Mouse (Mus musculus) erythroblast, embryonic 14.5 days (primary cell): Measurements from ENCODE around the gene Nme1. TPM values are rescaled to one million over a fixed set of nuclear protein-coding genes. Genes with fewer than 3 reads are reported as not detected.

Experiments
- H3K27me3 ChIP-seq: 2 replicates; pipeline ENCODE4 v1.6.1; 2012; ENCODE audit warnings: inconsistent platforms; ENCODE audit not compliant: control insufficient read depth
- H3K36me3 ChIP-seq: 2 replicates; pipeline ENCODE4 v1.6.1; 2012; ENCODE audit warnings: mild to moderate bottlenecking, inconsistent platforms; ENCODE audit not compliant: control insufficient read depth
- H3K4me1 ChIP-seq: 2 replicates; pipeline ENCODE4 v1.6.1; 2012; ENCODE audit warnings: inconsistent platforms; ENCODE audit not compliant: control insufficient read depth
- H3K4me3 ChIP-seq: replicated peaks from 2 replicates; pipeline ENCODE3; 2012; ENCODE audit warnings: moderate library complexity, mild to moderate bottlenecking, inconsistent platforms
- H3K9me3 ChIP-seq: 2 replicates; pipeline ENCODE4 v1.6.1; 2012; ENCODE audit warnings: low read length, inconsistent platforms, mixed read lengths; ENCODE audit not compliant: control insufficient read depth
- GATA1 ChIP-seq: IDR thresholded peaks from 2 replicates; pipeline ENCODE4 v1.6.1; 2012; ENCODE audit warnings: low read length, inconsistent platforms, mixed read lengths
- TAL1 ChIP-seq: IDR thresholded peaks from 3 replicates; pipeline ENCODE4 v1.6.1; 2012; ENCODE audit warnings: low read length, inconsistent platforms, mixed read lengths
- polyA plus RNA-seq: library from polyadenylated mRNA; stranded (reverse); fragments of >175 nt; gene quantifications from 2 replicates; pipeline ENCODE4 v1.2.3, GENCODE M21; 2012

Gene Nme1
- polyA plus RNA-seq, 1 experiment, result 13.0 TPM

DNA sequence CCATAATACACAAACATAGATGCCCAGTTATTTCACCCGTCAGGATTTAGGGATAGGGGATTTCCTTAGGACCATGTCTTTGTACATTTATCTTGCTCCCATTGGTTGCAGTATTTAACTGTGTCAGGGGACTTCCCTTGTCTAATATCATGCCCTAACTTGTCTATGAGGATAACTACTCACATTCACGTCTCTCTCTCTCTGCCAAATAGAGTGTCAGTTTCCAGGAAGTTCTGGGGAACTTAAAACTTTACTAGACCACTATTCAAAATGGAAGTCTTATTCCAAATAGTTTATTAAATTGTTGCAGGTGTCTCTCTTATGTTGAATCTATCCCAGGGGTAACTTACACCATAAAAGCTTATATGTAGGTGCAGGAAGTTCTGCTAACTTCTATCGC lies 56.7 kb downstream of the Nme1 start:
- peaks cover 70% of the 10 kb centered on the region for H3K36me3 ChIP-seq
- TF ChIP-seq TAL1 (no peak), GATA1 (no peak)

DNA sequence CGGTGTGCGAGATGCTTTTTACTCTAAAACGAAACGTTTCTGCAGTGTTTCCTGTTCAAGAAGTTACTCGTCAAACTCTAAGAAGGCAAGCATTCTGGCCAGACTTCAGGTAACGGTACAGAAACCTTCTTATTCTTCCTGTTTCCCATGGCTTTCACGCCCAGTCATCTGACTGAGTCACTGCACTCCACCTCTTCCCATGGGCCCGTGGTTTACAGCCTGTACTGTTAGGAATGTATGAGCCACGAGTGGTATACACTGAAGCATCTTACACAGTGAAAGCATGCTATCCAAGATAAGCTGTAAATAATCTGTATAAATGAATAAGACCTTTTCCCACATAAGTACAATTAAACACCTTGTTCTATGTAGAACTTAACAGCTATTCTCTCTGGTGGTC lies 59.5 kb downstream of the Nme1 start:
- TF ChIP-seq GATA1 (no peak), TAL1 (no peak)
- no peaks in the 10 kb centered on the region for H3K4me1 ChIP-seq
- H3K9me3 ChIP-seq, result no peaks in the 10 kb centered on the region
- no peaks in the 10 kb centered on the region for H3K27me3 ChIP-seq
- H3K36me3 ChIP-seq, result peaks cover 68% of the 10 kb centered on the region
- no peak overlapping the region for H3K4me3 ChIP-seq

More for the DNA sequence above, 56.7 kb downstream of the Nme1 start:
- no peaks in the 10 kb centered on the region for H3K27me3 ChIP-seq
- H3K4me1 ChIP-seq, result peaks cover 6% of the 10 kb centered on the region
- no peaks in the 10 kb centered on the region for H3K9me3 ChIP-seq
- no peak overlapping the region for H3K4me3 ChIP-seq

DNA sequence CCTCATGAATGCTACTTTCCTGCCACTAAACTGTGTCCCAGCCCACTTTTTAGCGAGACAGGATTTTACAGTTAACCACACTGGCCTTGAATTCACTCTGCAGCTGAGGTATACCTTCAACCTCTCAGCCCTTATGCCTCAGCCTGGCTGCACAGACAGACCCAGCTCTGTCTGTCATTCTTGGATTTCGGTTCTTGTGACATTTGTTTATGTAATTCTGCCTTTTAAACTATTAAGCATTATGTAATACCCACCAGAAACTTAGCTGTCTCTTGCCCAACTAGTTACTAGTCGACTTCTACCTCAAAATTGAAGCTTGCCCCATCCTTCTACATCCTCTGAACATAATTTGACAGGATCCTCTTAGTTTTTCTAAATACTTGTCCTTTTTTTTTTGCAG lies 60.5 kb downstream of the Nme1 start:
- Histone ChIP-seq H3K27me3 (no peaks in the 10 kb centered on the region), H3K36me3 (peaks cover 66% of the 10 kb centered on the region), H3K9me3 (no peaks in the 10 kb centered on the region), H3K4me1 (no peaks in the 10 kb centered on the region), H3K4me3 (no peak overlapping the region)
- TF ChIP-seq GATA1 (no peak), TAL1 (no peak)

Other genes starting within 250 kb of the Nme1 start
- 1.0 and 1.2 TPM in 2 replicates for gene Utp18, start 82.8 kb downstream of the Nme1 start, polyA plus RNA-seq
- 0.09 and 0.13 TPM in 2 replicates for gene Mbtd1, start 82.7 kb downstream of the Nme1 start, polyA plus RNA-seq
- gene Nme2, start 12.3 kb downstream of the Nme1 start, polyA plus RNA-seq, result 1.4 and 1.7 TPM in 2 replicates
- gene Gm20390, start 228 bp downstream of the Nme1 start, polyA plus RNA-seq, result 9.9 and 13.0 TPM in 2 replicates
- 0.17 and 0.21 TPM in 2 replicates for gene Spag9, start 27.6 kb upstream of the Nme1 start, polyA plus RNA-seq
- 1.2 and 1.3 TPM in 2 replicates for gene Tob1, start 242.9 kb upstream of the Nme1 start, polyA plus RNA-seq